Mouse (Mus musculus): ENCODE results near the gene Gmpr.
"Not testable (repeated sequence)": the region's sequence is repeated elsewhere in the genome, so short reads cannot be mapped to it uniquely, and the experiment has no call there.

- TF ChIP-seq GATA1 (IDR thresholded peaks at IDR 0.05; ENCODE audit: borderline replicate concordance, low read length); FLI1 (IDR thresholded peaks at IDR 0.05; ENCODE audit: low read length): not testable (repeated sequence)
Measured at GRCm38 (mm10) chr13:45483949-45484348, 23.3 kb upstream of the Gmpr start.
